13 mouse cellular contexts compared by ENCODE assay signal in the genomic region with DNA sequence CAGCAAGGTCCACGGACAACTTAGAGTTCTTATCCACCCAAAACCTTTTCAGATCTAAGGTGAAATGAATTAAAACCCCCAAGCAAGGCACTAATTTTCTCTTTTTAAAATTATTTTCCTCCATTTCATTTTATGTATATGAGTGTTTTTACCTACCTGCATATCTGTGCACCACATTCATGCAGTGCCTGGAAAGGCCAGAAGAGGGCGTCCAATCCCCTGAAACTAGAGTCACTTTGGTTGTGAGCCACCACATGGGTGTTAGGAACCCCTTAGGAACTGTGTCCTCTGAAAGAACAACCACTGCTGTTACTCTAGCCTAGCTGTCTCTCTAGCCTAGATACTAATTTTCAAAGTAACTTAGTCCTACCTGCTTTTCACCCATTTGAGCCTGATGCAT. TPM values are rescaled to one million over a fixed set of nuclear protein-coding genes. Genes with fewer than 3 reads are reported as not detected.
DNase-seq lines count a peak whose midpoint lies in the region; ATAC-seq and TF ChIP-seq lines count a peak whose summit lies in the region.
"Had no signal": no experiment of that assay in that cellular context is flagged by ENCODE, and none has a peak within 500 bp of the region (broad histone marks: within the 10 kb centered on the region; RNA-seq: fewer than 3 reads in every experiment).

No protein-coding gene starts in this region.

- H3K4me3 ChIP-seq in left cerebral cortex, adult 2 months = no peak overlapping the region
- no peak overlapping the region for H3K4me3 ChIP-seq in MEL (ENCODE audit: control insufficient read depth in 1 of 2, insufficient read depth in 1 of 2, low read depth in 2 of 2, low read length in 2 of 2)
- H3K4me3 ChIP-seq: heart, embryonic 15.5 days; liver, embryonic 15.5 days had no signal

- TF ChIP-seq EP300 in MEL (IDR thresholded peaks at IDR 0.05; ENCODE audit: low read depth in 1 of 2, low read length in 2 of 2) = no peak

- no peaks in the 10 kb centered on the region; a peak in 2 of 4 replicates for H3K27me3 ChIP-seq in MEL (ENCODE audit: control insufficient read depth in 1 of 2, insufficient read depth in 2 of 2, low read length in 2 of 2)
- H3K27me3 ChIP-seq: heart, embryonic 15.5 days; liver, embryonic 15.5 days had no signal

- no peaks in the 10 kb centered on the region for H3K4me1 ChIP-seq in MEL (ENCODE audit: control insufficient read depth in 1 of 2, insufficient read depth in 2 of 2, low read length in 2 of 2)
- H3K4me1 ChIP-seq: liver, embryonic 15.5 days had no signal

- no peaks in the 10 kb centered on the region for H3K36me3 ChIP-seq in MEL (ENCODE audit: control insufficient read depth in 1 of 2, insufficient read depth in 2 of 2, low read length in 2 of 2)
- H3K36me3 ChIP-seq: heart, embryonic 15.5 days; liver, embryonic 15.5 days had no signal

- peak; percentile 31 for DNase-seq in adrenal gland, postnatal 14 days
- no peak for DNase-seq in adrenal gland, postnatal 10 days
- no peak for DNase-seq in left cerebral cortex, adult 2 months (ENCODE audit: extremely low spot score in 1 of 2, low spot score in 2 of 2)
- DNase-seq in left cerebral cortex, postnatal 10 days (ENCODE audit: extremely low spot score in 1 of 2, low spot score in 2 of 2) = no peak
- peak; percentile 42 for DNase-seq in MEL (ENCODE audit: low read depth, low spot score)
- DNase-seq in retina, embryonic 14.5 days (ENCODE audit: low spot score) = no peak
- DNase-seq in layer of hippocampus, adult 9-11 months = no peak
- DNase-seq: adrenal gland, adult 8-10 months; cerebellum, adult 9-11 months; midbrain, embryonic 14.5 days had no signal

- TF ChIP-seq CTCF in left cerebral cortex, adult 2 months (IDR thresholded peaks at IDR 0.05) = peak; percentile 35
- peak; percentile 37 to 52 (median 44); a peak in 5 of 6 replicates for TF ChIP-seq CTCF in MEL (IDR thresholded peaks at IDR 0.05 in 2 of 3, conservative IDR thresholded peaks at IDR 0.05 in 1 of 3; ENCODE audit: control insufficient read depth in 1 of 3, insufficient read depth in 1 of 3, low read depth in 2 of 3, low read length in 3 of 3, poor library complexity in 1 of 3, severe bottlenecking in 1 of 3)

- H3K9me3 ChIP-seq in MEL (replicated peaks; ENCODE audit: insufficient read depth, low read length) = no peaks in the 10 kb centered on the region
- H3K9me3 ChIP-seq: heart, embryonic 15.5 days; liver, embryonic 15.5 days had no signal

- H3K9ac ChIP-seq in MEL (ENCODE audit: control insufficient read depth, low read depth, low read length, poor library complexity, severe bottlenecking) = no peak overlapping the region
- H3K9ac ChIP-seq: heart, embryonic 15.5 days; liver, embryonic 15.5 days had no signal

- 0 out of 2 replicates have a peak, but pooled peaks have one; percentile 59 for ATAC-seq in megakaryocyte-erythroid progenitor cell, adult 5-6 weeks (replicated peaks; ENCODE audit: low FRiP score, low TSS enrichment, poor library complexity, severe bottlenecking)

- no peak overlapping the region for H3K27ac ChIP-seq in left cerebral cortex, adult 2 months
- no peak overlapping the region for H3K27ac ChIP-seq in MEL (ENCODE audit: control insufficient read depth, low read depth, low read length)
- H3K27ac ChIP-seq: heart, embryonic 15.5 days; liver, embryonic 15.5 days had no signal

- H3K79me2 ChIP-seq in MEL (ENCODE audit: control insufficient read depth, insufficient read depth, low read length, poor library complexity) = no peaks in the 10 kb centered on the region

- intact Hi-C loops in left cerebral cortex, adult 2 months (cut with DNase I) = no loop called here
- intact Hi-C loops in left cerebral cortex, postnatal 10 days (cut with DNase I) = no loop called here

- TF ChIP-seq RAD21 in MEL (IDR thresholded peaks at IDR 0.05; ENCODE audit: low read depth, low read length) = peak; percentile 22

- no peak for TF ChIP-seq POLR2A in MEL (IDR thresholded peaks at IDR 0.05; ENCODE audit: control insufficient read depth in 1 of 2, insufficient read depth in 1 of 2, low read depth in 1 of 2, low read length in 2 of 2, poor library complexity in 1 of 2)

TF ChIP-seq in MEL, 35 proteins besides CTCF, POLR2A, EP300 and RAD21:
- TF ChIP-seq SMC3 (IDR thresholded peaks at IDR 0.05; ENCODE audit: low read depth, low read length) (peak; percentile 44), BHLHE40 (IDR thresholded peaks at IDR 0.05; ENCODE audit: borderline replicate concordance, low read depth, low read length) (no peak), MAZ (IDR thresholded peaks at IDR 0.05; ENCODE audit: low read depth, low read length) (no peak)

RNA-seq across cellular contexts. Expression of gene Fam98b, which starts 33.4 kb away (rescaled TPM):
- total RNA-seq in adrenal gland, postnatal 14 days (2021) = 35.1 and 36.9 TPM in 2 replicates
- total RNA-seq in adrenal gland, postnatal 10 days (2021) = 10 to 100 TPM; 29.5 to 31.2 TPM
- total RNA-seq in left cerebral cortex, adult 2 months (2021) = 10 to 100 TPM; 53.6 to 54.5 TPM
- total RNA-seq in left cerebral cortex, postnatal 10 days (2021) = 10 to 100 TPM; 50.1 to 51.6 TPM
- total RNA-seq in MEL (2012; rRNA removed) = 14.3 and 16.4 TPM in 2 replicates
- 100 to 1,000 TPM in 1 of 2 experiments, 10 to 100 TPM in 1; 54.9 to 228 TPM for polyA plus RNA-seq in MEL (2012; ENCODE audit: insufficient read depth in 1 of 2, insufficient read length in 2 of 2, low read depth in 1 of 2, low replicate concordance in 2 of 2, missing spikeins in 1 of 2)
- total RNA-seq in megakaryocyte-erythroid progenitor cell, adult 5-6 weeks (2014; fragmentation: Nextera tagmentation) = 41.9 and 50.4 TPM in 2 replicates
- total RNA-seq in megakaryocyte-erythroid progenitor cell, adult 5-6 weeks (2017) = 20.6 and 24.6 TPM in 2 replicates

Comparison
In these comparisons a context has a peak if more than half of its experiments do, and no peak if none do; other contexts are left out.
1. DNase-seq: peak in adrenal gland, postnatal 14 days (single experiment) and MEL (single experiment); none in adrenal gland, postnatal 10 days (single experiment), left cerebral cortex, adult 2 months (0 of 2), left cerebral cortex, postnatal 10 days (0 of 2), retina, embryonic 14.5 days (single experiment) and layer of hippocampus, adult 9-11 months (single experiment).